Mouse (Mus musculus): Measurements from ENCODE around the gene Bhlhe40. TPM values are rescaled to one million over a fixed set of nuclear protein-coding genes. Genes with fewer than 3 reads are reported as not detected.

Gene Bhlhe40
- total RNA-seq, 2 experiments from 2014 or later = 15.2 TPM; not detected in 1

DNA sequence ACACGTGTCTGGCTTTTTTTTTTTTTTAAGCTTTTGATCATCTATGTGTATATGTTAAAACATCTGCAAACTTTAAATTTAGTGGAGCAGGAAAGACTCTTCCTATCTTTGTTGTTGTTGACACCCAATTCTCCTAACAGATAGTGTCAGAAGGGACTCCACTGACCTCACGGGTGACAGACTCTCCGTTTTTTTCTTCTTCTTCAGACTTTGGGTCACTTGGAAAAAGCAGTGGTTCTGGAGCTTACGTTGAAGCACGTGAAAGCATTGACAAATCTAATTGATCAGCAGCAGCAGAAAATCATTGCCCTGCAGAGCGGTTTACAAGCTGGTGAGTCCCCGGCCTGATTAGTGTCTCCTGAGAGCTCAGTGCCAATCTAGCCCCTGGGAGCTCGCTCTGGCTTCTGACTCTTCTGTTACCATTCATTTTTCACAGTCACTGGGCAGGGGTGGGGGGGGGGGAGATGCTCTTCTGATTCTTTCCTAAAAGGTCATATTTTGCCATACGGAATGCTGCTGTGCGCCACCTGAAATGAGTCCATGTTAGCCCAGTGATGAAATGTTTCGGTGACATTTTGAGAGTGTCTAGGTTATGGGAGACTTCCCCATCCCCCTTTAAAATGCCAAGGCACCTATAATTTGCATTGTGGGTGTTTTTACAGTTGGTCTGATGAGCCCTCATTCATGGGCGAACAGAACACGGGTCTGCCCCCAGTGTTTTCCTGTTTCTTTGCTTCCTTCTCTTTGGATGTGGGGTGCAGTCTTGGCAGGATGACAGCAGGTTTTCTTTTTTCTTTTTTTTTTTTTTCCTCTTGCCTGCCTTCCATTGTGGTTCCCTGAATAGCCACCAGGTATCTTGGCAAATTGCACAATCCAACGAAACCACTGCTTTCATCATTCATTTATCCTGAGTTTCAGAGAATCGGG lies 2.1 kb downstream of the Bhlhe40 start:
- ATAC-seq (replicated peaks; ENCODE audit: low FRiP score, low TSS enrichment, poor library complexity, severe bottlenecking) = no peak

DNA sequence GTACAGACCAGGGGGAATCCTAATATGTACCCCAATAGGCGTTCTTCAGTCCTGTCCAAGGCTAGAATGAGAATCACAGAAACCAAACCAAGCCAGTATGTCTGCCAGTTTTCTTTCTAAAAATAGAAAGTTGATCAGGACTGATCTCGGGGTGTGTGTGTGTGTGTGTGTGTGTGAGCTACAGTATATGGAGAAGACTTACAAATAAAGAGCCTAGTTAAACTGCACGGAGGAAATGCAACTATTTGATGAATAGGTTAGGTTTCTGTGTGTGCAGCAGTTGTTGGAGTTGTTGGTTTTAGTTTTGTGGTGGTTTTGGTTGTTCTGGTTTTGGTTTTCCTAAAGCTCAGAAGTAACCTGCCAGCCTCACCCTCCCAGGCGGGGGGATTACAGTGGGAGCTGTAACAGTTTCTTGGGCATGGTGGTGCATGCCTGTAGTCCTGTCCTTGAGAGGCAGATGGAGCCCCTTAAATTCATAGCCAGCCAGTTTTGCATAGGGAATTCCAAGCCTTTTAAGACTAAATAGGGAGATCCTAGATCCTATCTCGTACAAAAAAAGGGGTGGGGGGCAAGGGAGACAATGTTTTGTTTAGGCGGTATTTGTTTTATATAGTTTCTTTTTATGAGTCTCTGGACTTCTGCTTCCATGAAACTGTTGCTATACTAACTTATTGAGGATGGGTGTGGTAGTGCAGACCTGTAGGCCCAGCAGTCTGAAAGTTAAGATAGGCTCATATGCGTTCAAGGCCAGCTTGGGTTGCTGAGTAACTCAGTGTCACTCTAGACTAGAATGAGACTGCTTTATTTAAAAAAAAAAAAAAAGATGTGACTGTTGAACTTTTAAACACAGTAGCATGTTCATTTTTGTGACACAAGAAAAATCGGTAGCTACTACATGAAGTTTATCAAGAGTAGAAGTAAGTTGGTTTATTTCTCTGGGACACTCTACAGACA lies 3.1 kb downstream of the Bhlhe40 start:
- no peak for ATAC-seq (replicated peaks; ENCODE audit: low FRiP score, low TSS enrichment, poor library complexity, severe bottlenecking)

DNA sequence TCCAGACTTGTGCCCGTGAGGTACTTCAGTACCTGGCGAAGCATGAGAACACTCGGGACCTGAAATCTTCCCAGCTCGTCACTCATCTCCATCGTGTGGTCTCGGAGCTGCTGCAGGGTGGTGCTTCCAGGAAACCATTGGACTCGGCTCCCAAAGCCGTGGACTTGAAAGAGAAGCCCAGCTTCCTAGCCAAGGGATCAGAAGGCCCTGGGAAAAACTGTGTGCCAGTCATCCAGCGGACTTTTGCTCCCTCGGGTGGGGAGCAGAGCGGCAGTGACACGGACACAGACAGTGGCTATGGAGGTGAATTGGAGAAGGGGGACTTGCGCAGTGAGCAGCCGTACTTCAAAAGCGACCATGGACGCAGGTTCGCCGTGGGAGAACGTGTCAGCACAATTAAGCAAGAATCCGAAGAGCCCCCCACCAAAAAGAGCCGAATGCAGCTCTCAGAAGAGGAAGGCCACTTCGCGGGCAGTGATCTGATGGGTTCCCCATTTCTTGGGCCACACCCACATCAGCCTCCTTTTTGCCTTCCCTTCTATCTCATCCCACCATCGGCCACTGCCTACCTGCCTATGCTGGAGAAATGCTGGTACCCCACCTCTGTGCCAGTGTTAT lies 4.2 kb downstream of the Bhlhe40 start:
- no peak for ATAC-seq (replicated peaks; ENCODE audit: low FRiP score, low TSS enrichment, poor library complexity, severe bottlenecking)

DNA sequence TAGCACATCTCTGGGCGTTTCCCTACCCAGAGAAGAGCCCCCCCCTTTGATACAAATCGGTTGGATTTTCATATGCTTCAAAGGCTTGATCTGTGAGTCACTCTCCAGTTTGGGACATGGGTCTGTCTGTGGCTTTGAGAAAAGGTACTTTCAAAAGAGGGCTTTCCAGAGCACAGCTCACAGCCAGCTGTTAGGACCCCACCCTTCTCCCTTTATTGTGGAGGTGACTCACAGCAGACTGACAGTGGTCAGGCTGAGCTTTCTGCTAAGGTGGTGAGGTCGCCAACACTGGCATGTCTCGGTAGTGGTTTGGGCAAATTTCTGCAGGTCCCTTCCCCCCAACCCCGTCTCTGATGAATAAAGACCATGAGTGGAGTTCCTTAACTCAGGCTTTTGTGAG lies 5.2 kb downstream of the Bhlhe40 start:
- no peak for ATAC-seq (replicated peaks; ENCODE audit: low FRiP score, low TSS enrichment, poor library complexity, severe bottlenecking)

DNA sequence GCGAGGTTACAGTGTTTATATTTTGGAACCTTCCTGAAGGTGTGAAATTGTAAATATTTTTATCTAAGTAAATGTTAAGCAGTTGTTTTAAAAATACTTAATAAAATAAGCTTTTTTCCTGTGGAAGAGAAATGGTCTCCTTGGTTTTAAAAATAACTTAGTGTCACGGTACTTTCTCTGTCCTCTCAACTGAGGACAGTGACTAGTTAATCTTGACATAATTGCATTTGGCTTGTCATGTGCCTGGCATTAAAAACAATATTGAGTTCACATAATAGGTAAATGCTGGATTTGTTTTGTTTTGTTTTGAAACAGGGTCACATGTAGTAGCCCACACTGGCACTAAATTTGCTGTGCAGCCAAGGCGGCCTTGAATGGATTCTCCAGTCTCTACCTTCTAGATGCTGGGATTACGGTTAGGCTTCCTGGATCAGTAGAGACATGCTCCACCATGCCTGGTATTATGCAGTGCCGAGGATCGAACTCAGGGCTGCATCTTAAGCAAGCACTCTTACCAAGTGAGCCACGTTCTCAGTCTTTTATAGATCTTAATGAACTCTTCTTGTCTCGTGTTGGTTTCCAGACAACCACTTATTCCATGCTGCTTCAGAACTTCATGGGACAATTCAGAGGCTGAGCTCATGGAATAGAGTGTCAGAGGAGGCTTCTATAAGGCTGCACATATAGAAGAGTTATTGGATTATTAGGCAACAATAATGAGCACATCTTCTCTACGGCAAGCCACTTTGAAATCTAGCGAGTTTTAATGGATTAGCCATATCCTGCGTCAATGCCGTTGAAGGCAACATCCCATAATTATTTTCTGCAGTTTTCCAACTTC lies 6.4 kb downstream of the Bhlhe40 start:
- ATAC-seq (replicated peaks; ENCODE audit: low FRiP score, low TSS enrichment, poor library complexity, severe bottlenecking) = no peak

DNA sequence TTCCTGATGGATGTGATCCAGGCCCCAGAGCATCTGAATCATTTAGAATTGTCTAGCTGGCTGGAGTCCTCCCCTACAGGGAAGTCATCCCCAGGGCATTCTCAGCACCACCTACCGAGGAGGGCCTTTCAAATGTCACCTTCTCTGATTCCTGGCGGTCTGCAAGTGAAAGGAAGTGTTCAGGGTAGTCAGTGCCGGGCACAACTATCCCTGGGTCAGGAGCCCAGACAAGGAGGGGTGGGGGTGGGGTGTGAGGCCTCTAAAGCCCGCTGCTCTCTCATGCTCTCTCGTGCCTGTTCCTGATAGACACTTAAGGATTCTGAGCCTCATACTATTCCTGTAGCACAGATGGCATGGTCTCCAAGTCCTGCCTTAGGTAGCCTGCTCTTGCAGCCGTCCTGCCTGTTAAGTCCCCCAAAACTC lies 7.2 kb downstream of the Bhlhe40 start:
- ATAC-seq (replicated peaks; ENCODE audit: low FRiP score, low TSS enrichment, poor library complexity, severe bottlenecking) = no peak

DNA sequence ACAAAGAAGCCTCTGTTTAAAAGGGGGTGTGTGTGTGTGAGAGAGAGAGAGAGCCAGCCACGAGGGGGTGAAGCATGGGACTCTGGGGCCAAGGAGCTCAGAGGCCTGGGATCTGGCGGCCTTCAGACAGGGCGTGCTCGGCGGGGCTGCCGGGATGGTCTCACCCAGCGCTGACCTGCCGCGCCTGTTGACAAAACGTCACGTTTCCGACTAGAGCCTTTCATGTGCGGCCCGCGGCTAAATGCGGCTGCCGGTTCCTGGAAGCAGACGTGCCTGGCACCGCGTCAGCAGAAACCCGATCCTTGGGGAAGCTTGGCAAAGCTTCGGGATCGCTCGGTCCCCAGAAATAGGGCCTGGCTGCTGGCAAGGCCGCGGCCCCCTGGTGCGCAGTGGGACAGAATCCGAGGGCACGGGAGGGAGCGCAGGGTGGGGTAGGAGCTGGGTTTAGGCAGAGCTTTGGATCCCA lies 7.9 kb downstream of the Bhlhe40 start:
- ATAC-seq (replicated peaks; ENCODE audit: low FRiP score, low TSS enrichment, poor library complexity, severe bottlenecking) = peak; percentile 66

DNA sequence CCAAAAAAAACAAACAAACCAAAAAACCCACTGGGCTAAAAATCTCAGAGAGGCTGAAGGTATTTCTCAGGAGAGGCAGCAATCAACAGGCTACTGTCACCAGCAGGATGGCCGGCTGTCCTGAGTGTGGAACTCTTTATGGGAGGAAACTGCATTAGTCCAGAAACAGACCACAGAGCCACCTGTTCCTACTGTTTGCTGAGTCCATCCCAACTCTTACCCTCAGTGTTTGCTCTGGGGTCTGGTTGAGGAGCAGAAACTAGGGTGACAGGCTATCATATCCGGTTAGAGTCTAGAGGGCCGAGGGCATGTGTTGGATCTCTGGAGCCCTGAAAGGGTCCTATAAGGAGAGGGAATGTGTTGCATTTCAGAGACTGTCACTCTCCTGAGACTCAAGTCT lies 9.8 kb downstream of the Bhlhe40 start:
- ATAC-seq (replicated peaks; ENCODE audit: low FRiP score, low TSS enrichment, poor library complexity, severe bottlenecking) = no peak

DNA sequence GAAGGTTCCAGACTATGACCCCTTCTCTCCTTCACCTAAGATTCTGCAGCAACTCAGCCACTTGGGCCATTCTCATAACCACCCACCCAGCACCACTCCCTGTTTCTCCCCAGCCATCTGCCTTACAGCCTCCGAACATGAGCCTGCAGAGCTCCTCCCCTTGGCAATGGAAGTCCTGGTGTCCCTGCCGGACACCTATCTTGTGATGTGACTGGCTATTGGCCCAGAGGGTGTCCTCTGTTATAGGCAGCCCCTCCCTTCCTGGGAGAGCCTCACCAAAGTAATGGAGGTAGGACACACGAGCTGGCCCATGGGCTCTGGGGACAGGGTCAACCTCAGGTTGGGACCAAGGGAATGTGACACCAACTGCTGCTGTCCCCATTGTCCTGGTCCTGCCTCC lies 10.4 kb downstream of the Bhlhe40 start:
- no peak for ATAC-seq (replicated peaks; ENCODE audit: low FRiP score, low TSS enrichment, poor library complexity, severe bottlenecking)

DNA sequence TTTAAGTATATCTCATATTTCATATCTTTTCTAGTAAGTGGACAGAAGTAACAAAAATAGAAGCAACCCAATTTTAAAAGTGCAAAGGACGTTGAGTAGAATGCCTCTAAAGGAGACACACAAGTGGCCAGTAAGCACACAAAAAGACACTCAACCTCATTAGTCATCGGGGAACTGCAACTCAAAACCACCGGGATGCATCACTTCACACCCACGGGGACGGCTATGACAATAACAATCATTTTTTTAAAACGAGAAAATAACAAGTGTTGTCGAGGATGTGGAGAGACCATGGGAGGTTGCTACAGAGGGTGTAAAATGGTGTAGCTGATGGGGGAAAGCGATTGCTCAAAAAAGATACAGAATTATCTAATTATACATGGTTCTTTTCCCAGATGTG lies 11.7 kb downstream of the Bhlhe40 start:
- ATAC-seq (replicated peaks; ENCODE audit: low FRiP score, low TSS enrichment, poor library complexity, severe bottlenecking) = no peak

DNA sequence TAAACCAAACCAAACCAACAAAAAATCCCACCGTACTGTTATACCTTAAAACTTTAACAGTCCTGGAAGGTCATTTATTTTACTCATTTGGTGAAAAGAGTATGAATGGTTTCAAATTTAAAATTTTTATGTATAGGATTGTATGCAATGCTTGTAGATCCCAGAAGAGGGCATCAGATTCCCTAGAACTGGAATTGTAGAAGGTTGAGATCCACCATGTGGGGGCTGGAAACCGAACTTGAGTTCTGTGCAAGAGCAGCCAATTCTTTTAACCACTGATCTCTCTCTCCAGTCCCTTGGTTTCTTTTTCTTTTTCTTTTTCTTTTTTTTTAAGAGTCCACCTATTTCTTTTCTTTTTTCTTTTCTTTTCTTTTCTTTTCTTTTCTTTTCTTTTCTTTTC lies 13.8 kb downstream of the Bhlhe40 start:
- ATAC-seq (replicated peaks; ENCODE audit: low FRiP score, low TSS enrichment, poor library complexity, severe bottlenecking) = no peak

DNA sequence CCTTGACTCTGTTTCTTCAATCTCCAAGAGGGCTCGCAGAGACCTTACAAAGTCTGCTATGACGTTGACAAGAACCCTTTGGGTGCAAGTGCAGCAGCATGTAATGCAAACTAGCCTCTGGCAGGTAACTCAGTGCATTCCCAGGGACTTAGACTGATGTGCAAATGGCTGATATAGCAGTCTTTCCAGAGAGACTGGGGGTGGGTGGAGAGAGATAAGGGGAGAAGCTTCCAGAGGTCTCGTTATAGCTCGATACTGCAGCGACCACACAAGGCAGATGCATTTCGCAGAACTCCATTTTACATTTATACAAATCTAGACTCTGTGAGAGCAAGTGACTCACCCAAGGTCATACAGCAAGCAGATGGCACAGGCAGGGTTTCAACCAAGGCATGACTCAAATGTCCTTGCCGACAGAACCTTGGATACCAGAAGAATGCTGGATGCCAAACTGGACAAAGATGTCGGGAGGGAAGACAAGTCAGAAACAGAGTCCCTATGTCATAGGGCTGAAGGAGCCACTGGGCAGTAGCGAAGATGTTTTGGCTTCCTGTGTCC lies 16.4 kb downstream of the Bhlhe40 start:
- ATAC-seq (replicated peaks; ENCODE audit: low FRiP score, low TSS enrichment, poor library complexity, severe bottlenecking) = peak; percentile 69

DNA sequence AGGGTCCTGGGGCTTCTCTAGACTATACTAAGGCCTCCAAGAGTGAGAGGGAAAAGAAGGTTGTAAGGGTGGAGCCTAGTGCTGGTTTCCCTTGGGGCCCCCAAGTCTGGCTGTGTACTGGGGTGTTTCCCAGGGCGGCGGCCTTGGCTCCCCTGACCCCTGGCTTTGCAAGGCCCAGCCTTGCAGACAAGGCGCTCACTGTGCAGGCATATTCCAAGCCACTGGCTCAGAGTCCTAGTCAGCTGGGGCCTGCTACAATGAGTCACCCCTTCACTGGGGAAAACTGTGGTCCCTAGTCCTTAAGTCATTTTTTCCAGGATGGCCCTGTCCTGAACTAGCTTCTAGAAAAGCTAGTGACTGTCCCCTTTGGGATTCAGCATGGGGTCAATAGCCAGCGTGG lies 17.3 kb downstream of the Bhlhe40 start:
- no peak for ATAC-seq (replicated peaks; ENCODE audit: low FRiP score, low TSS enrichment, poor library complexity, severe bottlenecking)

DNA sequence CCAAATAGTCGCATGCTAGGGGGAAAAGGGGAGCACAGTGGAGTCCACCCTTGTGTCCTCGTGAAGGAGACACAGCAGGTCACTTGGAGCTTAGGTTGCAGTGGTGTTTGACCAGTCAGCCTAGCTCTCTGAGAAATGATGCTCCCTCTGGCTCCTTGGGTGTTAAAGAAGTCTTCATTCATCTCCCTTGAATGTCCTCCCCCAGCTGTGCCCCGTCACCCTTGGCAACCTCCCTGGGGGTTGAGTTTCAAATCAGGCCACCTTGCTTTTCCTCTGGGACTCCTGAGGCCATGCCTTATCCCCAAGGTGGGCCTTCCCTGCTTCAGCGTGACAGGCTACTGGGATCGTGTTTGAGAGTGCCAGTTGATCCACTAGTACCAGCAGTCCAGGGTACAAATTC lies 17.8 kb downstream of the Bhlhe40 start:
- ATAC-seq (replicated peaks; ENCODE audit: low FRiP score, low TSS enrichment, poor library complexity, severe bottlenecking) = no peak

DNA sequence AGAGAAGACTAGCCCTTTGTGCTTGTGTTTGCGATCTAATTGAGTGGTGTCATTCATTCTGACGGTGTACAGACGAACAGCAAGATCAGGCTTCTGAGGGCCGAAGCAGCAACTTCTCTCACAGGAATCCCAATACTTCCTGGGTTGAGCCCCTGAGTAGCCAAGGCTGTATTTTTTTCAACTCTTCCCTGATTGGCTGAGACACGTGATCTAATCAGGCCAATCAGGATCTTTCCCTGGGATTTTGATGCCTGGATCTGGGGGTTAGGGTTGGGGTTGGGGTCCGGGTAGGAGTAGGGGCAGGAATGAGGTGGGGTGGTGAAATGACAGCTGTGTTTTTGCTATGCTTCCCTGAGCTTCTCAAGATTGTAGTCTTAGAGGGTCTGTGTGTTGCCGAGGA lies 20.1 kb downstream of the Bhlhe40 start:
- no peak for ATAC-seq (replicated peaks; ENCODE audit: low FRiP score, low TSS enrichment, poor library complexity, severe bottlenecking)

DNA sequence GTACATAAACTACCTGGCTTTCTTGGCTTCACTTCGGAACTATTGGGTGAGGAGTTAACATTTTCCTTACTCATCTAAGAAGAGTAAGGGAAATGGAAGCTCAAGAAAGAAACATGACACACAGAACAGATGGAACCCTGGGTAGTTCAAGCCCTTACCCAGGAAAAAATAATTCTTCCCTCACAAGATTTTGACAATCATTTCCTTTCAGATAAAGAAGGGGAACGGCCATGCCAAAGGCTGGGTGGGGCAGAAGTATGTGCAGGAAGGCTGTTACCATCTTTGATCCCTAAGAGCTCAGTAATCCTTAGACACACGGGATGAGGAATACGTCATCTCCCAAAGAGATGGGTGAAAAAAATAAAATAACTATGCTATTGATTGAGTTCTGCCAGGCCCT lies 20.7 kb downstream of the Bhlhe40 start:
- ATAC-seq (replicated peaks; ENCODE audit: low FRiP score, low TSS enrichment, poor library complexity, severe bottlenecking) = no peak

DNA sequence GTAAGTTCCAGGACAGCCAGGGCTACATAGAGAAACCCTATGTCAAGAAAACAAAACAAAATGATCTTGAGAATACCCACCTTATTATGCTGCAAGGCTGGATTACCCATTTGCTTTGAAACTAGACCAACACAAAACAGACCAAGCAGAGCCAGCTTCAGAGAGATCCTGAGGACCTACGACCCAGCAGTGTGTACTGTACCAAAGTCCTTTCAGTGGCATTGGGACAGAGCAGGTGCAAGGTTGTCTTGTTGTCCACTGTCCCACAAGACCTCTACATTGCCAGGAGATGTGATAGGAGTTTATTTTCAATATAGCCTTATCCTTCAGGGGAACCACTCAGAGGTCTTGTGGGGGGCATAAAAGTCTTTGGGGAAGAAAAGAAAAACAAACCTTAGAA lies 22.7 kb downstream of the Bhlhe40 start:
- ATAC-seq (replicated peaks; ENCODE audit: low FRiP score, low TSS enrichment, poor library complexity, severe bottlenecking) = no peak

DNA sequence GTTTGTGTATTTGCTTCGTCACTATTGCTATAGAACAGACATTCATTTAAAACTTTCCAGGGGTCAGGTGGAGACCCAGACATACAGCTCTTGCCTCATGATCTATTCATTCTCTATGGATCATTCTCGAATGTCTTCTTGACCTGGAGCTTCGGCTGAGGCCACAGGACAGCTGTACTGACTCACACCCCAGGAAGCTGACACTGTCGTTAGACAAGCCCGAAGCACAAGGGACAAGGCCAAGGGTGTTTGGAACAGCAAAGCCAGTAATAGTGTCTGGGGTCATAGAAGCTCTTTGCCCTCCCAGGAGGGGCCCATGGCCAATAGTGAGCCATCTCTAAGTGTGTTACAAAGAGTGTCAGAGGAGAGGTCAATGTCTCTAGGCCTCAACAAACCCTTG lies 24.0 kb downstream of the Bhlhe40 start:
- no peak for ATAC-seq (replicated peaks; ENCODE audit: low FRiP score, low TSS enrichment, poor library complexity, severe bottlenecking)

All from megakaryocyte-erythroid progenitor cell, adult 5-6 weeks (primary cell).